Mouse (Mus musculus): ENCODE results near the gene Rtkn2.
"Not testable (repeated sequence)": the region's sequence is repeated elsewhere in the genome, so short reads cannot be mapped to it uniquely, and the experiment has no call there.

Gene Rtkn2

GRCm38 (mm10) chr10:68078708-68079107, 99.3 kb downstream of the Rtkn2 start:
- no peak for DNase-seq (ENCODE audit: low spot score in 2 of 2)

GRCm38 (mm10) chr10:68079910-68080670, 100.7 kb downstream of the Rtkn2 start:
- no peak for DNase-seq (ENCODE audit: low spot score in 2 of 2)

GRCm38 (mm10) chr10:68081712-68082111, 102.3 kb downstream of the Rtkn2 start:
- DNase-seq (ENCODE audit: low spot score in 2 of 2): no peak

- no peak for DNase-seq (ENCODE audit: low spot score in 2 of 2)
Observed at GRCm38 (mm10) chr10:68085574-68085973, 106.2 kb downstream of the Rtkn2 start.

- DNase-seq (ENCODE audit: low spot score in 2 of 2): no peak
Observed at GRCm38 (mm10) chr10:68086973-68087372, 107.6 kb downstream of the Rtkn2 start.

- DNase-seq (ENCODE audit: low spot score in 2 of 2): no peak
Observed at GRCm38 (mm10) chr10:68087722-68088121, 108.4 kb downstream of the Rtkn2 start.

- DNase-seq (ENCODE audit: low spot score in 2 of 2): no peak
Observed at GRCm38 (mm10) chr10:68089435-68090196, 110.2 kb downstream of the Rtkn2 start.

GRCm38 (mm10) chr10:68090197-68090535, 110.8 kb downstream of the Rtkn2 start:
- DNase-seq (ENCODE audit: low spot score in 2 of 2): no peak

- DNase-seq (ENCODE audit: low spot score in 2 of 2): no peak
Observed at GRCm38 (mm10) chr10:68090544-68090943, 111.2 kb downstream of the Rtkn2 start.

- no peak for DNase-seq (ENCODE audit: low spot score in 2 of 2)
Observed at GRCm38 (mm10) chr10:68091011-68091410, 111.6 kb downstream of the Rtkn2 start.

- no peak for DNase-seq (ENCODE audit: low spot score in 2 of 2)
Observed at GRCm38 (mm10) chr10:68091840-68092239, 112.5 kb downstream of the Rtkn2 start.

GRCm38 (mm10) chr10:68093496-68093895, 114.1 kb downstream of the Rtkn2 start:
- DNase-seq (ENCODE audit: low spot score in 2 of 2): no peak

GRCm38 (mm10) chr10:68095136-68095535, 115.8 kb downstream of the Rtkn2 start:
- no peak for DNase-seq (ENCODE audit: low spot score in 2 of 2)

- no peak for DNase-seq (ENCODE audit: low spot score in 2 of 2)
Observed at GRCm38 (mm10) chr10:68096395-68096794, 117.0 kb downstream of the Rtkn2 start.

- no peak for DNase-seq (ENCODE audit: low spot score in 2 of 2)
Observed at GRCm38 (mm10) chr10:68097821-68098675, 118.7 kb downstream of the Rtkn2 start.

- not testable (repeated sequence) for DNase-seq (ENCODE audit: low spot score in 2 of 2)
Observed at GRCm38 (mm10) chr10:68099801-68100200, 120.4 kb downstream of the Rtkn2 start.

- DNase-seq (ENCODE audit: low spot score in 2 of 2): no peak
Observed at GRCm38 (mm10) chr10:68100506-68100905, 121.1 kb downstream of the Rtkn2 start.

- no peak for DNase-seq (ENCODE audit: low spot score in 2 of 2)
Observed at GRCm38 (mm10) chr10:68101251-68101650, 121.9 kb downstream of the Rtkn2 start.

- no peak for DNase-seq (ENCODE audit: low spot score in 2 of 2)
Observed at GRCm38 (mm10) chr10:68102566-68102965, 123.2 kb downstream of the Rtkn2 start.

GRCm38 (mm10) chr10:68103078-68103855, 123.9 kb downstream of the Rtkn2 start:
- no peak for DNase-seq (ENCODE audit: low spot score in 2 of 2)

- no peak for DNase-seq (ENCODE audit: low spot score in 2 of 2)
Observed at GRCm38 (mm10) chr10:68103988-68104387, 124.6 kb downstream of the Rtkn2 start.
